In genomic region chr19:47485997-47486566, GRCm38 (mm10) we compare ENCODE assay signal across 8 mouse cellular contexts. TPM values are rescaled to one million over a fixed set of nuclear protein-coding genes. Genes with fewer than 3 reads are reported as not detected.
DNase-seq lines count a peak whose midpoint lies in the region; ATAC-seq and TF ChIP-seq lines count a peak whose summit lies in the region.

No protein-coding gene starts in this region.

- WGBS in kidney, embryonic 15.5 days, result 34% methylated on average over 9 of the region's 9 CpGs
- WGBS in limb, embryonic 13.5 days, result 38% methylated on average over 9 of the region's 9 CpGs

- peak overlapping the region; percentile 42 for H3K4me2 ChIP-seq in kidney, embryonic 15.5 days
- H3K4me2 ChIP-seq in limb, embryonic 13.5 days (replicated peaks), result peak overlapping the region; percentile 17; the same call in 1 of the 2 replicates

- 0 out of 2 replicates have a peak overlapping the region, but pooled peaks have one; percentile 5 for H3K9ac ChIP-seq in kidney, embryonic 15.5 days
- H3K9ac ChIP-seq in limb, embryonic 13.5 days, result no peak overlapping the region

- H3K4me1 ChIP-seq in kidney, embryonic 15.5 days, result peaks cover 13% of the 10 kb centered on the region
- H3K4me1 ChIP-seq in limb, embryonic 13.5 days, result peaks cover 16% of the 10 kb centered on the region

- H3K36me3 ChIP-seq in kidney, embryonic 15.5 days, result no peaks in the 10 kb centered on the region
- no peaks in the 10 kb centered on the region for H3K36me3 ChIP-seq in limb, embryonic 13.5 days

- no peak for DNase-seq in kidney, postnatal 14 days
- peak; percentile 56 for DNase-seq in brain, embryonic 14.5 days (ENCODE audit: low read depth)
- peak; percentile 45 for DNase-seq in heart, adult 8-10 months (ENCODE audit: low spot score)
- no peak for DNase-seq in testis, postnatal 10 days (ENCODE audit: low spot score)
- no peak for DNase-seq in right cerebral cortex, adult 18-20 months

- 0 out of 2 replicates have a peak, but pooled peaks have one; percentile 60 for ATAC-seq in kidney, embryonic 15.5 days (replicated peaks; ENCODE audit: low FRiP score)
- ATAC-seq in limb, embryonic 13.5 days (ENCODE audit: low FRiP score, low read depth), result no peak
- no peak for ATAC-seq in megakaryocyte-erythroid progenitor cell, adult 5-6 weeks (replicated peaks; ENCODE audit: low FRiP score, low TSS enrichment, poor library complexity, severe bottlenecking)

- no peak for TF ChIP-seq CTCF in brain, embryonic 14.5 days (IDR thresholded peaks at IDR 0.05; ENCODE audit: borderline replicate concordance, extremely low read depth, insufficient read depth, insufficient read length)

- H3K27ac ChIP-seq in kidney, embryonic 15.5 days, result peak overlapping the region; percentile 79
- H3K27ac ChIP-seq in limb, embryonic 13.5 days, result no peak overlapping the region

- TF ChIP-seq POLR2A in brain, embryonic 14.5 days (IDR thresholded peaks at IDR 0.05; ENCODE audit: borderline replicate concordance, extremely low read depth, insufficient read depth, insufficient read length, poor library complexity, severe bottlenecking), result no peak

- no peak overlapping the region for H3K4me3 ChIP-seq in kidney, embryonic 15.5 days (replicated peaks)
- H3K4me3 ChIP-seq in limb, embryonic 13.5 days, result no peak overlapping the region

- no peaks in the 10 kb centered on the region for H3K9me3 ChIP-seq in kidney, embryonic 15.5 days (replicated peaks)
- peaks cover 8% of the 10 kb centered on the region for H3K9me3 ChIP-seq in limb, embryonic 13.5 days

- no peaks in the 10 kb centered on the region for H3K27me3 ChIP-seq in kidney, embryonic 15.5 days
- no peaks in the 10 kb centered on the region for H3K27me3 ChIP-seq in limb, embryonic 13.5 days

RNA-seq across cellular contexts. Expression of gene Sh3pxd2a, which starts 21.9 kb away (rescaled TPM):
- 5.5 and 6.4 TPM in 2 replicates for polyA plus RNA-seq in kidney, embryonic 15.5 days (2015; fragmentation: Nextera tagmentation; extraction: Ambion mirVana)
- 10.1 and 14.5 TPM in 2 replicates for polyA plus RNA-seq in brain, embryonic 14.5 days (2012; rRNA removed)
- 10 to 100 TPM; 40.6 to 54.7 (median 46.2) TPM for total RNA-seq in heart, adult 8-10 months (2022)
- polyA plus RNA-seq in limb, embryonic 13.5 days (2015; fragmentation: Nextera tagmentation; extraction: Ambion mirVana), result 8.9 and 10.1 TPM in 2 replicates
- 0.55 and 0.96 TPM in 2 replicates for total RNA-seq in megakaryocyte-erythroid progenitor cell, adult 5-6 weeks (2014; fragmentation: Nextera tagmentation)
- total RNA-seq in megakaryocyte-erythroid progenitor cell, adult 5-6 weeks (2017), result 0.34 and 1.0 TPM in 2 replicates

RNA-seq across cellular contexts. Expression of gene Stn1, which starts 51.2 kb away (rescaled TPM):
- polyA plus RNA-seq in kidney, embryonic 15.5 days (2015; fragmentation: Nextera tagmentation; extraction: Ambion mirVana), result 47.1 and 51.0 TPM in 2 replicates
- 23.9 and 24.8 TPM in 2 replicates for polyA plus RNA-seq in brain, embryonic 14.5 days (2012; rRNA removed)
- 10 to 100 TPM; 19.3 to 22.2 (median 20.0) TPM for total RNA-seq in heart, adult 8-10 months (2022)
- 55.5 and 58.0 TPM in 2 replicates for polyA plus RNA-seq in limb, embryonic 13.5 days (2015; fragmentation: Nextera tagmentation; extraction: Ambion mirVana)
- 10.3 and 15.3 TPM in 2 replicates for total RNA-seq in megakaryocyte-erythroid progenitor cell, adult 5-6 weeks (2014; fragmentation: Nextera tagmentation)
- total RNA-seq in megakaryocyte-erythroid progenitor cell, adult 5-6 weeks (2017), result 12.3 and 19.9 TPM in 2 replicates

Comparison
In these comparisons a context has a peak if more than half of its experiments do, and no peak if none do; other contexts are left out.
1. DNase-seq: peak in brain, embryonic 14.5 days (single experiment) and heart, adult 8-10 months (single experiment); none in kidney, postnatal 14 days (single experiment), testis, postnatal 10 days (single experiment) and right cerebral cortex, adult 18-20 months (single experiment).